Mouse (Mus musculus) brain, adult 10 weeks (tissue): ENCODE measurements around the gene Klhl10. TPM values are rescaled to one million over a fixed set of nuclear protein-coding genes. Genes with fewer than 3 reads are reported as not detected.

Experiments
- polyA plus RNA-seq: library from polyadenylated mRNA; stranded (reverse); fragments of 350-450 nt; fragmentation: Illumina TruSeq; extraction: RNeasy Lipid Tissue Mini Kit (QIAGEN cat#74804); gene quantifications from one replicate; pipeline ENCODE4 v1.2.3, GENCODE M21; 2015; ENCODE audit warnings: low read depth, low replicate concordance

Gene Klhl10
- polyA plus RNA-seq: 0.43 TPM

DNA sequence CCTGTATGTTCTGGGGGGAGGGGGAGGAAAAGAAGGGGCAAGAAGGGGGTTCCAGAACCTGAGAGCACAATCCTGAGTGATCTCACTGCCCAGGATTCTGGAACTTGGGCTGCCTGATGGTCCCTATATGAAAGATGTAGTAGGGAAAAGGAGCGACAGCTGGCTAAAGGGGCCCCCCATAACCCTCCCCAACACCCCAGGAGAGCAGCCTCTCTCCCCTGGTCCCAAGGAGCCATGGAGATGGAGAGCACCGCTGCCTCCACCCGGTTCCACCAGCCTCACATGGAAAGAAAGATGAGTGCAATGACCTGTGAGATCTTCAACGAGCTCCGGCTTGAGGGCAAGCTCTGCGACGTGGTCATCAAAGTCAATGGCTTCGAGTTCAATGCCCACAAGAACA, at the start of gene Klhl10, which contains the start of gene Nt5c3b:
Gene Klhl10 (plus strand): TSS at position 121 of the 400 bp plus-strand sequence.
Gene Nt5c3b (minus strand): TSS at position 12 of the 400 bp plus-strand sequence.

DNA sequence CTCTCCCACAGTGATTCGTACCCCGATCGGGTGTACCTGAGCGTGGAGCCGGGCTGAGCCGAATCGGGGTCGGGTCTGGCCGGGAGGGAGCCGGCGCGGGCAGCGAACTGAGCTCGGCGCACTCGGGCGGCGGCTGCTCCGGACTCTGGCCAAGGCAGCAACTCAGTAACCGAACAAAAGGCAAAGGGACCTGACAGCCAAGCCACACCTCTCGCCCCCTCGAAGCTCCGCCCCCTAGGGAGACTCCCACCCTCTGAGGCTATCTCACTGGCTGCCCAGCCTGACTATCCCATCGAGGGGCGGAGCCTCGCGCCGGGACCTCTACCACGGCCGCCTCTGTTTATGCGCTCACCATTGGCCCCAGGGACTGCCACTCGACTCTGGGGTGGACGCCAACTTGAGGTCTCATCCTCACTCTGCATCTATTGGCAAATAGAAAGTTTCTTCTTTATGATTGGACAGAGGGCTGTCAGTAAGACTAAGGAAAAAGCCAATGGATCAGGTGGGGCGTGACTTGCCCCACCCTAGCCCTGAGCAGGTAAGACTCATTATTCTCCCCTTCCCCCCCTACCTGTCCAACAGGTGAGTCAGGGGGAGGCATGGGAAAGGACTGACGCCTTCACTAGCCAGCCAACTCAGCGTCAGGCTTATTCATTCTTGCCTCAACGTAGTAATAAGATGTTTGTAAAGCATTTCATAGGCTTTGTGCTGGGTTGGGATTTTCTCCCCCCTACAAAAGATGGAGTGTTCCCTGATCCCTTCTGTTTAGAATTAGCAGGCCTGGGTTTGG, 43.9 kb upstream of the Klhl10 start, which contains the start of gene Jup:
Gene Jup (minus strand): TSS at position 164 of the 790 bp plus-strand sequence.

DNA sequence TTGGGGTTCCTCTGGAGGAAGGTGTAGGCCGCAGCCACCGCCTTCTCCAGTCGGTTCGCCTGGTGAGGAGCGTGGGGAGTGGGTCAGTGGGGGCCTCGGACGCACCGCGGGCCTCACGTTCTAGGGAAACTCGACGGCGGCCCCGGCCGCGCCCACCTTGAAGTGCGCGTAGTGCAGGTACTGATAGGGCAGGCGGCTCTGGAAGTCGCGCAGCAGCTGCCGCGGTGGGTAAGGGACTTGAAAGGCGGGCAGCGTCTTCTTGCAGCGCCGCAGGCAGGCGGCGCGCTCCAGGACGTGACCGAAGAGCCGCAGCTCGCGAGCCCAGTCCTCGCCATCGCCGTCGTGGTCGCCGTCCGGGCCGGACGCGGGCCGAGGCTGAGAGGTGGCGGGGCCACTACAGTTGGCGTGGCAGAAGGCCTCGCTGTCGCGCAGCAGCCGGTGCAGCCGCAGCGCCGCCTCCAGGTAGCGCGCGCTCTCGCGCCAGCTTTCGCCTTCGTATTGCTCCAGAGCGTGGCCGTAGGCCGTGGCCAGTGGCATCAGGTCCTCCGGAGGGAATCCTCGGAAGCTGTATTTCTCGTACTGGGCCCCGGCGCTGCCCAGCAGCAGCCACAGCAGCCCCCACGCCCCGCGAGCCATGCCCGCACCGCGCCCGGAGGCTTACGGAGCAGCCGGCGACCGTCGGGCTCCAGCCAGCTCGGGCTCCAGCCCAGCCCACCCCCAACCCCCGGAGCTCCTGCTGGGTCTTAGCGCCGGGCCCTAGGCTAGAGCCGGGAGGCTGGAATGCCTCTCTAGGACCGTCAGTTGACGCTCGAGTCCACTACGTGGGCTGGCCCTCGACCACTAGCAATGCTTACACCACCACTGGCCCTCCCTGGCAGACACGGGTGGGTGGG, 27.4 kb upstream of the Klhl10 start, which contains the start of gene P3h4:
Gene P3h4 (minus strand): TSS at position 816 of the 893 bp plus-strand sequence.

DNA sequence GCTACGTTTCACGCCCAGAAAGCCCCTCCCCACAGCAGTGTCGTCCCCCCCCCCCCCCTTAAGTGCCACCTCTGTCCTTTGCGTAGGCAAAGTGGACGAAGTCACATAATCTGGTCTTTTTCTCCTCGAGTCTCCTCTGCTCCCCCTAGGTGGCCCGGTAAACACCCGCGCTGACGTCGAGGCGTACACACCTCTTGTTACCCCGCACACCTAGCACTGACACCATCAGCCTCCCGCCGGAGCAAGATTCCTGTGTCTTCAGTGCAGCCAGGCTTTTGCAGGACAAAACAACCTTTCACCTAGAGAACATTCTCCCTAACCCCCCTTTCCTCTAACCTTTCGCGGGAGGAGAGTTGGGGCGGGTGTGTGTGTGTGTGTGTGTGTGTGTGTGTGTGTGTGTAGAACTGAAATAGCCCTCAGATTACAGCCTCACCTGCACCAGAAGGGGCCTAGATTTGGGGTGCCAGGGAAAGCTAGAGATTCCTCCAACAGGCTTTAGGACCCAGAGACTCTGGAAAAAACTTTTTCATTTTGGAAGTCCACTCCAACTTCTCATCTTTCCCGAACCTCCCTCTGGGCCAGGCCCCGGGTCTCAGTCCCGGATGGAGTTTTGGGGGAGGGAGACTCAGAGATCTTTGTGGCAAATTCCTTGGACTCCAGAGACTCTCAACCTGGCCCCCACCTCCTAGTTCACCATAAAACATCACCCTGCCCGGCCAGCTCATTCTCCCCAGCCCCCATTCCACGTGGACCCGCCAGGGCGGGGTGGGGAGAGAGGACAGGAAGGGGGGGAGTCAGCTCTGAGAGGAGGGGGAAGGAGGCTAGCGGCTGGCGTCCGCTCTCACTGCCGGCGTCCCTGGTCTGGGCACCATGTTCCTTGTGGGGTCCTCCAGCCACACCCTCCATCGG, 26.5 kb upstream of the Klhl10 start, which contains the start of gene Fkbp10:
Gene Fkbp10 (plus strand): TSS at position 784 of the 909 bp plus-strand sequence.

DNA sequence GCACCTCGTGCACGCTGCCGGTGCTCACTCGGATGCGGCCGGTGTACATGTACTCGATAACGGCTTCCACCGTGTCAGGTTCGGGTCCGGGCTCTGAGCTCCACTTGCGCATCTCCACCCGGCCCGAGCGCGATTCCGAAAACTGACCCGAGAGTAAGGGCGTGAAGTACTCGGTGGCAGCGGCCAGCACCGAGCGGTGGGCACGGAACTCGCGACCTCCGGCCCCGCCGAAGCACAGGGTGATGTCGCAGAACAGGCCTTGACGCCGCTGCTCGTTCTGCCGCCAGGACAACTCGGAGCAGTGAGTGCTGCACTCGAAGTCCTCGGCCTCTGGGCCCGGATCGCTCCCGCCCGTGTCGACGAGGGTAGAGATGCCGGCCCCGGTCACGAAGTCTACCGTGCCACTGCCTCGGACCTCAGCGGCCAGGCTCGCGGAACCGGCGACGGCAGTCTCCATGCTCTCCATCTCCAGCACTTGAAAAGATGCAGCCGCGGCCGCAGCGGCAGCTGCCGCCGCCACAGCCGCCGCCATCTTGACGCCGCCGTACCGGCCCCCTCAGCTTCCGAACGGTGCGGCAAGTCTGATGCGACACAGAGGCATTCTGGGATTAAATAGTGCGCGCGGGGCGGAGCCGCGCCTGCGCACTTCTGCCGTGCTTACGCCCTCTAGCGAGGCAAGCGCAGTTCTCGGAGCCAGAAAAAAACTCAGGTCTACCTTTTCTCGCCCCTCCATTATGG, 30.6 kb downstream of the Klhl10 start, which contains the start of gene Klhl11:
Gene Klhl11 (minus strand): TSS at position 545 of the 738 bp plus-strand sequence.

Other genes starting within 250 kb of the Klhl10 start
- gene Krt9, start 248.7 kb upstream of the Klhl10 start, polyA plus RNA-seq: 6.8 TPM
- gene Krt14, start 234.4 kb upstream of the Klhl10 start, polyA plus RNA-seq: not detected
- gene Krt16, start 193.0 kb upstream of the Klhl10 start, polyA plus RNA-seq: not detected
- gene Krt17, start 180.9 kb upstream of the Klhl10 start, polyA plus RNA-seq: not detected
- gene Krt42, start 172.0 kb upstream of the Klhl10 start, polyA plus RNA-seq: not detected
- 796 TPM for gene Eif1, start 122.0 kb upstream of the Klhl10 start, polyA plus RNA-seq
- not detected for gene Gast, start 107.5 kb upstream of the Klhl10 start, polyA plus RNA-seq
- gene Hap1, start 85.8 kb upstream of the Klhl10 start, polyA plus RNA-seq: 104 TPM
- gene Jup, start 44.2 kb upstream of the Klhl10 start, polyA plus RNA-seq: 33.4 TPM
- 19.1 TPM for gene P3h4, start 27.1 kb upstream of the Klhl10 start, polyA plus RNA-seq
- gene Fkbp10, start 26.2 kb upstream of the Klhl10 start, polyA plus RNA-seq: 5.4 TPM
- gene Nt5c3b, start 109 bp upstream of the Klhl10 start, polyA plus RNA-seq: 82.3 TPM
- 23.5 TPM for gene Klhl11, start 30.8 kb downstream of the Klhl10 start, polyA plus RNA-seq
- 113 TPM for gene Acly, start 86.1 kb downstream of the Klhl10 start, polyA plus RNA-seq
- 1.7 TPM for gene Ttc25, start 103.7 kb downstream of the Klhl10 start, polyA plus RNA-seq
- gene Cnp, start 133.0 kb downstream of the Klhl10 start, polyA plus RNA-seq: 371 TPM
- 12.7 TPM for gene Nkiras2, start 177.3 kb downstream of the Klhl10 start, polyA plus RNA-seq
- gene Dnajc7, start 178.3 kb downstream of the Klhl10 start, polyA plus RNA-seq: 208 TPM